Mouse (Mus musculus): ENCODE data around the gene Arrdc2.
A peak's percentile ranks its signal among the peaks of the same experiment; 100 is the strongest.
"Not testable (repeated sequence)": the region's sequence is repeated elsewhere in the genome, so short reads cannot be mapped to it uniquely, and the experiment has no call there.

The Arrdc2 gene

DNA sequence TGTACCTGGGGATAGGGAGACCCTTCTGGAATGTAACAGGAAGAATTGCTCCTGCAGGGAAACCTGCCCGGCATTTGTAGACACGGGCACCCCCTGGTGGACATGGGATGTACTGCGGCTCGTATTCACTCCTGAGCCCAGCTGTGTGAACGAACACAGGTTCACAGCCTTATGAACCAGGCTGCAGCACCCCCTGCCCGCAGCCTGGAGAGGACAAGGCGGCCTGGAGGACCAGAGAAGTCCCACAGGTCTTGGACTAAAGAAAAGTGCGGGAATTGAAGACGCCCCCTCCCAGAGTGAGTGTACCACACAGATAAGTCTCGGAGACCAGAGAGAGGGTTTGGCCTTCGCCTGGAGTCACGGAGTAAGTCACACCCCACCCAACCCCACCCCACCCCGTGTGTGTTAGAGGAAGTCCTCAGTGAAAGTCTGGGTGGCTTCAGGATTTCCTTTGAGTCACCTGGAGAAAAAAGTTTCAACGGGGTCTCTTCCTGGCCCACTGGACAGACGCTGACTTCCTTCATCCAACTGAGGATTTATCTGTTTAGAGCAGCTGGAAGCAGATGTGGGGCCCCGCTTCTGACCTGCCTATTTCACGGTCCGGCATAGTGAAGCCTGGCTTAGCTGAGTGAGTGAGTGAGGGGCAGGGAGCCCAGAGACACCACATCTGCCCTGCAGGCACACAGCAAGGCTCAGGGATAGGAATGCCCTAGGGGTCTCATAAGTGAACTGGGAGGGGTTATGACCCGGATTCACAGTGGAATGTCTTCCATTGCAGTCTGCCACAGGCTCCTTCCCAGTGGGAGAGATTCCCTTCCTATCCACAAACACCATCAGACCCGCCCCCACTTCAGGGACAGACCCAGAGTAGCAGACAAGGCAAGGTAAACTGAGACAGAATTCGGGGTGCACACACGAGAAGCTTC, 1.9 kb upstream of the Arrdc2 start:
- peak; percentile 79 for DNase-seq (ENCODE audit: low read depth, low spot score)

DNA sequence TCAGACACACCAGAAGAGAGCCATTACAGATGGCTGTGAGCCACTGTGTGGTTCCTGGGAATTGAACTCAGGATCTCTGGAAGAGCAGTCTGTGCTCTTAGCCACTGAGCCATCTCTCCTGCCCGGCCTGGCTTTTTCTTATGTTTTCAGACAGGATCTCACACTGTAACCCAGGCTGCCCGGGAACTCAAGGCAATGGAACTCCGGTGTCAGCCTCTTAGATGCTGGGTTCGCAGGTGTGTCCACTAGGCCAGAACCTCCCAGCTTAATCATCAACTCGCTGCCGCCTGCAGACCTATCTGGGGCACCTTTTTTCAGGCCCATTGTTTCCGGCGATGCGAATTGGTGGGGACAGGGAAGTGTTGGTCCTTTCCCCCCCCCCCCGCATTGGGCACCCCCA, 1.1 kb upstream of the Arrdc2 start:
- no peak for DNase-seq (ENCODE audit: low read depth, low spot score)

DNA sequence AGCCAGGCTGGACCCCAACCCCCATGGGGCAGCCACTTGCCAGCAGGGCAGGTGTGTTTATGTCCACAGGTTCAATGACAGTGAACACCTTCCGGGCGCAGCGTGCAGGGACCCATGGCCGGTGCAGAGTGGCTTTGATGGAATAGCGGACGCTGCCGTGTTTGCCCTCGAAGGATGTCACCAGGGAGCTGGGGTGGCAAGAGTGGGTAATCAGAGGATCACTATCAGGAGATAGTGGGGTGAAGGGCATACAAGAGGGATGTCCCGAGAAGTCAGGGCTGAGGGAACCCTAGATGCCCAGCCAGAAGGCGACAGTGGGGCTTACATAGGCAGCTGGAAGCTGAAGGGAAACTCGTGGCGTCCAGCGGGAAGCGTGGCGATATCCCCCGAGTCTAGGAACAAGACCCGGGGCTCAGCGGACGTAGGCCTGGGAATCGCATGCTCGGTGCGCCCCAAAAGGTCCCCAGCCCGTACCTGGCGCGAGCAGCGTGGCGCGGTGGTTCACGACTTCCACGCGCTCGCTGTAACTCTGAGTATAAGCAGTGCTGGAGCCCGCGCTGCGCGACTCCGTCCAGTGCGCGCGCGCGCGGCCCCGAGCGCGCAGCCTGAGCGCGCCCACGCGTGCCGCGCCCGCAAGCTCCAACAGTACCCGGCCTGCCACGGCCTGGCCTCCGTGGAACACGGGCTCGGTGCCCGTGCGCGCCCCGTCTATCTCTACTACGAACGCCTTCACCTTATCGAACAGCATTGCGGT, 689 bp downstream of the Arrdc2 start:
- DNase-seq (ENCODE audit: low read depth, low spot score): no peak

DNA sequence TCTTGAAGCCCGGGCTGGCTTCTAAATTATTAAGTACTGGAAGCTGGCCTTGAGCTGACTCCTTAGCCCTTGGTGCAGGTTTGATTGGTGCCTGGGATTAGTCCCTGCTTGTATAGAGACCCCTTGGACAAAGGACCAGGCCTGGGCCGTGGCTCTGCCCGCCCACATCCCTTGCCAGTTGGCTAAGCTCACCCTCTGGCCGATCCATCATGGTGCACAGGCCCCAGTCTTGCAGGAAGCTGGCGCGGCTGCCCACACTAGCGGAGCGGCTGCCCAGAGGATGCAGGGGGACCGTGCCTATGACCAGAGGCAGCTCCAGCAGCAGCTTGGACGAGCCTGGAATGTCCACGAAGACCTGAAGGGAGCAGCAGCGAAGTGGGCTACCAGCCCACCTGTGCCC, 2.9 kb downstream of the Arrdc2 start:
- no peak for DNase-seq (ENCODE audit: low read depth, low spot score)

DNA sequence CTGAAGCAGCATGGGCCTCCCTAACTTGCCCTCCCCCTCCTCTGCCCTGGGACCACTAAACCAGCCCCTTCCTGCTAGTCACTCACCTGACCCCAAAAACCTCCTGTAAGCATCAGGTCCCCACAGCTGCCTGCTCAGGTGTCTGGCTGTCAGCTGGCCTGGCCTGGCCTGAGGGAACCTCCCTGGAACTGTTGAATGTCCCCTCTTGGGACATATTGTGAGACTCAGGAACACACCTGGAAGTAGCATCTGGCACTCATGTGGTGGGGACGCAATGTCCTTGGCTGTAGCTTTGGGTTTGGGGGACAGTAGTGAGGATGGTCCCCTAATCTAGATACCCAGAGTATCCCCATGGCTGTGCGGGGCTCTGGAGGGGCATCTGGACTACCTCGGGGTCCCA, 5.4 kb downstream of the Arrdc2 start:
- no peak for DNase-seq (ENCODE audit: low read depth, low spot score)

DNA sequence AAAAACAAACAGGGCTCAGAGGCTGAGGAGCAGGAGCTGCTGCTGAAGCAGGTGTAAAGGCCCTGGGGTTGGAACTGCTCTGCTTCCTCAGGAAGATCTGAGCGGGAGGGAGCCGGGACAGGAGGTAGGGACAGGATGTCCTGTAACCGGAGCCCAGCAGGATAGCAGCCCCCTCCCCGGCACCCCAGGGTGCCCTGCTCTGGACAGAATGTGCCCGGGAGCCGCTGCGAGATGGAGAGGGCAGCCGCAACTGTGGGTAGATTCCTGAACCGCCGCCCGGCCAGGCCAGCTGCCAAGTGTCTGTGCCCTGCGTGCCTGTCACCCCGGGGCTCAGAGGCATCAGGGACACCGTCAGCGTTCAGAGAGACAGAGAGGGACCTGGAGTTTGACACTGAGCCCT, 6.0 kb downstream of the Arrdc2 start:
- no peak for DNase-seq (ENCODE audit: low read depth, low spot score)

DNA sequence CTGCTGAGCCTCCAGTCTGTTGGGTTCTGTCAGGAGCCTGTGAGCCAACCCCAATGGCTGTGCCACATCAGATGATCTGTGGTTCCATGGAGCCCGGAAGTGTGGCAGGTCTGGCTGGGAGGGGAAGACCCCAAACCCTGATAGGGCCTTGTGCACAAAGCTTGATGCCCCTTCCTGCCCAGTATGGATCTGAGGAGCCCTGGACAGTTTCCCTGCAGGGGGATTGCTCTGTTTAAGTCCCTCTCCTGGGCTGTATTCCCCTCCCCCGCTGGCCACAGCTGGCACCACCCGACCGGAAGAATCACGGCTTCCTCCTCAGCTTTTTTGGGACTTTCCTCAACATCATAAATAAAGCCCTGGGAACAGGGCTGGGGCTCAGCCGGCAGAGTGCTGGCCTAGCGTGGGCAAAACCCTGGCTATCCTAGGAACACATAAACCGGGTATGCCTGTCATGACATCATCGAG, 6.5 kb downstream of the Arrdc2 start:
- no peak for DNase-seq (ENCODE audit: low read depth, low spot score)

DNA sequence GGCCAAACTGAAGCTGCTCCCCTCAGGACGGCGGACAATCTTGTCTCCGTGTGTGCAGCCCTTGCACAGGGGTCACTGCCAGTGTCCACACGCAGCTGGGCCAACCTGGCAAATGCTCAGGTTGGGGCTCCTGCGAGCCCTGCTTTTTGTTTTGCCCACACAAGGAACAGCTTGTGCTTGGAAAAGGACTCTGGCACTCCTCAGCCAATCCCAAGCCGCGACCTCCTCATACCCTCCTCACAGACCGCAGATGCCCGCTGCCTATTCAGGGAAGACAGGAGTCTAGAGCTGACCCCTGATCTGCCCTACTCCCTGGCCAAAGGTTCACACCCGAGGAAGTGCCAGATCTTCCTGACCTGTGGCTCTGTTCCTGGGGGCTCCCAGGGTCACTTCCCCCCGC, 7.1 kb downstream of the Arrdc2 start:
- no peak for DNase-seq (ENCODE audit: low read depth, low spot score)

DNA sequence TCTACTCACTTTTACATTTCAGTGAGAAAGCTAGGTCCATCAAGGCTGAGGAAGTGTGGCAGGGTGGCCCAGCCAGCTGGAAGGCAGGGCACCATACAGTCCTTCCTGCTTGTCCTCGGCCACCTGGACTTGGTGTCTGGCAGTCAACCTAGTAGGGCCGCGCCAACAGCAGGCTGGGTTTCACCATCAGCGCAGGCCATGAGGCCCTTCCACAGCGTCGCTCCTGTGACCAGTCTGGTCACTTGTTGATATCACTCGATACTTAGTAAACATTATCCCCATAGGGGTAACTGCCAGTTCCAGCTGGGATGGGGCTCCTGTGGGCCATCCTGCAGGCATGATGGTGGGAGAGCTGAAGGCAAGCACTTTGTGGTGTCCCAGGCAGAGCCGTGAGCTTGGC, 8.0 kb downstream of the Arrdc2 start:
- DNase-seq (ENCODE audit: low read depth, low spot score): no peak

DNA sequence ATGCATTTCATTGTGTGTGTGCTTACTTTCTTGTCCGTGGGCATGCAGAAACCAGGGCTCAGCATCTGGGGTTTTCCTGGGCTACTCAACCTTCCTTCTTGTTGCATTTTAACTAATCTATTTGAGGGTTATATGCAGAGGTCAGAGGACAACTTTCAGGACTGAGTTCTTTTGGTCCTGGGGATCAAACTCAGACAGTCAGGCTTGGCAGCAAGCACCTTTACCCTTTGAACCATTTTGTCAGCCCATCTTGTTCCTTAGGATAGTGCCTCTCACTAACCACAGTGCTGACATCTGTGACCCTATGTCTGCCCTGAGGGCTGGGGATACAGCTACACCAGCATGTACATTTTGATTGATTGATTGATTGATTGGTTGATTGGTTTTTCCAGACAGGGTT, 11.7 kb downstream of the Arrdc2 start:
- DNase-seq (ENCODE audit: low read depth, low spot score): no peak

DNA sequence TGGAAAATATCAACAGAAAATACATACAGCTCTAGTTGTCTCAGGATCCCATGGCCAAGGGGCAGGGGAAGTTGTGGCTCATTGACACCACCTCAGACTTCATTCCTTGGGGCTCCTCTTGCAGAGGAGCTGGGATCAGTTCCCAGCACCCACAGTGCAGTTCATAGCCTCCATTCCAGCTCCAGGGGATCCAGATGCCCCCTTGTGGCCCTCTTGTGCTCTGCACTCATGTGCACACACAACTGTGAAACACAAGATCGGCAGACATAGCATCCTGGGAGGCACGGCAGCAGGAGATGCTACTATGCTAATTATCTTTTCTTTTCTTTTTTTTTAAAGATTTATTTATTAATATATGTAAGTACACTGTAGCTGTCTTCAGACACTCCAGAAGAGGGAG, 12.5 kb downstream of the Arrdc2 start:
- no peak for DNase-seq (ENCODE audit: low read depth, low spot score)

DNA sequence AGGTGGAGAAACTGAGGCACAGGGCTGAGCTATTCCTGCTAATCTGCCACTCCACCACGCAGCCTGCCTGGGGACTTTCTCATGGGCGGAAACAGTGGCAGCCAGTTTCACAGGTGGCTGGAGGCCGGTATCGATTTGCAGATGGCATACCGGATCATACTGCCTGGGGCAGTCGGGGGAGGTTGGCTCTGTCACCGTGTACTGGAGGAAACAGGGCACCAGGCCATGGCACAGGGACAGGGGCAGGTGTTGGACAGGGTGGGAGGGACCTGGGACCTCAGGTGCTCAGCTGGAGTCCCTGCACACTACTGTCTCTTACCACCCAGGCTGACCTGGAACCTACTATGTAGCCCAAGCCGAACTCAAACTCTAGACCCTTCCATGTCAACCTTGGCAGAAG, 13.7 kb downstream of the Arrdc2 start:
- DNase-seq (ENCODE audit: low read depth, low spot score): no peak

DNA sequence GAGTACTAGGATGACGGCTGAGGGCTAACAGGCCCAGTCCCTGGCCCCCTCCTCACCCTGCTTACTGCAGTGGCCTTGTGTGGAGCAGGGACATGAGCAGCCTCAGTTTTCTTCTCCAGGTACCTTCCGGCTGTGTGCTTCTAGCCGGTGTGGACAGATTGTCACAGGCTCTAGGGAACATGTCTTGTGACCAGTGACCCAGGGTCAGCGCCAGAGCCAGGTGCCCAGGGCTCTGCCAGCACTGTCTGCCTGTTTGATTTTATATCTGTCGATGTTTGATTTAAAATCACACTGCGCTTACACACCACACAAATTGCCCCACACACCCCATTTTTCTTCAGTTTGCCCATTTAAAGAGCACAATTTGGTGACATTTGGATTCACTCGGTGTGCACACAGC, 15.7 kb downstream of the Arrdc2 start:
- DNase-seq (ENCODE audit: low read depth, low spot score): no peak

DNA sequence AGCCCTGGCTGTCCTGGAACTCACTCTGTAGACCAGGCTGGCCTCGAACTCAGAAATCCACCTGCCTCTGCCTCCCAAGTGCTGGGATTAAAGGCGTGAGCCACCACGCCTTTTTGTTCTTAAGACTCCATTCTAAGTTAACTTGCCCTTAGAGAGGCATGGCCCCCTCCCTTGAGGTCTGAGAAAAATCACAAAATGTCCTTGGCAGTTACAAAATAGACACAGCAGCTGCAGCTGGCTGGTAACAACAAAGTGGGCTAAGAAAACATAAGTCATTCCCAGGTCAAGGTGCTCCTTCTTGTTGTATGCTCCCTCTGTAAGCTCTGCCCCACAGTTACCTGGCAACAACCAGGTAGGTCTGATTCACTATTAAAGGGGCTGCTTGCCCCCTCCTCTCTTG, 16.9 kb downstream of the Arrdc2 start:
- DNase-seq (ENCODE audit: low read depth, low spot score): not testable (repeated sequence)

DNA sequence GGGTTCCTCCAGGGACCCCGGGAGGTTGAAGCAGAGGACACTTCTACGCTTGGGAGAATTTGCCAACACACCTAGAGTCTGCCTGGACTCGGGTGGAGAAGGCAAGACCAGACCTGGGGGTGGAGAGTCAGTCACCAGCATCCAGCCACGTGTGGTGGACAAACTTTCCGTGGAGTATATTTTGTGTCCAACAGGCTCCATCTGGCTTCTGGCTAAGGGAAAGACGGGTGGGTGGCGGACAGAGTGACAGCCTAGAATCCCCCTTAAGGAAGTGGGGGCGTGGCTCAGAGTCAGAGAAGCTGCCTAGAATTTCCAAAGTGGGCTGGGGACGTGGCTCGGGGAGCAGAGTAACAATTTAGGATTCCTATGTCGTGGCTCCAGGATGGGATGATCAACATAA, 17.5 kb downstream of the Arrdc2 start:
- DNase-seq (ENCODE audit: low read depth, low spot score): no peak

DNA sequence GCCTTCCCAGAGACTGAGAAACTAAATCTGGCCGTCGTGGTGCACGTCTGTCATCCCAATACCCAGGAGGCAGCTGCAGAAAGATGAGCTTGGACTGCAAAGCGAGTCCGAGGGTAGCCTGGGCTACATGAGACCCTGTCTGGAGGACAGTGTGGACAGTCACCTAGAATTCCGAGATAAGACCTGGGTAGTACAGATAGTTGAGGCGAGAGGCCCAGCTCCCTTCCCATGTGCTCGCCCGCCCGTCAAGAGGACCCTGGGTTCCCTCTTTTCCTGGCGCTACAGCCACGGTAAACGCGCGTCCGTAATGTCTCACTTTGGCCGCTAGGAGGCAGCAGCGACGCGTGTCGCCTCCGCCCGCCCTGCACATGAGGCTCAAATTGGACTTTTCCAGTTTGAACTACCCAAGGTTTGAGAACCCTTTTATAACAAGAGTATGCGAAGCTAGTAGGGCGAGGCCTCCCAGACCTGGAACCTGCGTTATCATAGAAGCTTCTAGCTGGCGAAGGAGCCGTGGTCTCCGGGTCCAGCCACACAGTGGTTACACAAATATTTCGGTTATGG, 18.0 kb downstream of the Arrdc2 start:
- DNase-seq (ENCODE audit: low read depth, low spot score): peak; percentile 64

DNA sequence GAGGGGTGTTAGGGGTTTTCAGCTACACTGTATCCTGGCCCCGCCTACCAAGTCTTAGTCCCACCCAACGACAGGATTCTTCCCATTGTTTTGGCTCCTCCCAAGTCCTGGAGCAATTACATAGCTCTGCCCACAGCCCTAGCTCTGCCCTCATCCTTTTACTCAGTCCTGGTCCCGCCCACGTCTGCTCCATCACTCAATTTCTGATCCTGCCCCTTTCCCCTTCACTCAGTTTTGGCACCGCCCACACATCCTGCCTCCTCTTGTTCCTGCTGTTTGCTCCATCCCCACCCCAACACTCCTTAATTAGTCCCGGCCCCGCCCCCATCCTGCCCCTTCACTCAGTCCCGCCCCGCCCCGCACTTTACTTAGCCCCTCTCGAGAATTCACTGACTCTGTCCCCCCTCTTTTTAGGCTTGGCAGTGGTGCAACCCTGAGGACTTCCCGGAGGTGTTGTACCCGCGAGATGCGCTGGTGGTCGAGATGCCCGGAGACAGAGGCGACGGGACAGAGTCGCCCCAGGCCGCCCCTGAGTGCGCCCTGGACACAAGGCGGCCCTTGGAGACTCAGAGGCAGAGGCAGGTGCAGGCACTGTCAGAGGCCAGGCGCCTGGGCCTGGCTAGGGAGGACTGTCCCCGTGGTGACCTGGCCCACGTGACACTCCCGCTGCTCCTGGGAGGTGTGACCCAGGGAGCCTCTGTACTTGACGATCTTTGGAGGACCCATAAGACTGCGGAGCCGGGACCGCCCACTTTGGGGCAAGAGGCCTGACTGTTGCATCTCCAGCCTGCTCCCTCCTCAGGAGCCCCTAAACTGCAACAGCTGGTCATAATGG, 19.2 kb downstream of the Arrdc2 start:
- DNase-seq (ENCODE audit: low read depth, low spot score): no peak

DNA sequence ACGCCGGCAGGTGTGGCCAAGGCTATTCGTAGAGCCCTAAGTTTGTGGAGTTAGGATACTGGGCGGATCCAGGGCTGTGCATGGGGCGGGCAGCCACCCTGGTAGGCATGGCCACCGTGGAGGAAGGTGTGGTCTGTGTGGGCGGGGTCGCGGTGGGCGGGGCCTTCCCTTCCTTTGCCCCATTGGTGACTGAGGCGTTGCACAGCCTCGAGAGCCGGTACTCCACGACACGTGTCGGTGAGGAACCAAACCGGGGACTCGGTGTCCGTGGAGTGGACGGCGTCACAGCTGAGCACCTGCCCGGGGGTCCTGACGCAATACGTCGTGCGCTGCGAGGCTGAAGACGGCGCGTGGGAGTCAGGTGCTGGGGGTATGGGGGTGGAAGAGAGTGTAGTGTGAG, 22.8 kb downstream of the Arrdc2 start:
- no peak for DNase-seq (ENCODE audit: low read depth, low spot score)

DNA sequence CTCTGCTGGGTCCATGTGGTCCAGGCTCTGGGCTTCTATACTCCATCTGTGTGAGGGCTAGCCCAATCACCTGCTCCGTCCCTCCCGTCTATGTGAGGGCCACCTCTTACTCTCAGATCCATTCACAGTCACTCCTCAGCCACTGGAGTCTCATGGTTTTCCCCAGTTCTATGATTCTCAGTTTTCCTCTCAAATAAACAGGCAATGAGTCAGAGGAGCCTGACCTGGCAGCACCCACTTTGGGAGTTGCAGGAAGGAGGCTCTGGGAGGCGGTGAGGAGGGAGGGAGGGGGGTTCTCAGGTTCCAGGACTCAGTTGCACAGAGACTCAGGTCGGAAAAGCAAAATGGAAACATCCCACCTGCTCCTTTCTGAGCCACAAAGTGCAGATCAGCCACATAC, 26.6 kb downstream of the Arrdc2 start:
- no peak for DNase-seq (ENCODE audit: low read depth, low spot score)

DNA sequence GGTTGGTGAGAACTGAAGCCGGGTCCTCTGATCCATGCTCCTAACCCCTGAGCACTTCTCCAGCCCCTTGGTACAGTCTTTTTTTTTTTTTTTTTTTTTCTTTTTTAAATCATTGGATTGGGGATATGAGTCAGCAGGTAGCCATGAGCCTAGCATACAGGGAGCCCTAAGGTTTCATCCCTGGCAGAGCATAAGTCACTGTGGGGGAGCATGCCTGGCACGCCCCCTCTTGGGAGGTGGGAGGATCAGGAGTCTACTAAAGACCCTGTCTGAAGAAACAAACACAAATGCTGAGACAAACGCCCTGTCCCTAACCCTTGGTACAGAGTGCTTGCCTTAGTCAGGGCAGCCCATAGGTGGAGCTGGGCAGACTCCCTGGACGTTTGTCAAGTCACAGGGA, 27.5 kb downstream of the Arrdc2 start:
- DNase-seq (ENCODE audit: low read depth, low spot score): no peak

DNA sequence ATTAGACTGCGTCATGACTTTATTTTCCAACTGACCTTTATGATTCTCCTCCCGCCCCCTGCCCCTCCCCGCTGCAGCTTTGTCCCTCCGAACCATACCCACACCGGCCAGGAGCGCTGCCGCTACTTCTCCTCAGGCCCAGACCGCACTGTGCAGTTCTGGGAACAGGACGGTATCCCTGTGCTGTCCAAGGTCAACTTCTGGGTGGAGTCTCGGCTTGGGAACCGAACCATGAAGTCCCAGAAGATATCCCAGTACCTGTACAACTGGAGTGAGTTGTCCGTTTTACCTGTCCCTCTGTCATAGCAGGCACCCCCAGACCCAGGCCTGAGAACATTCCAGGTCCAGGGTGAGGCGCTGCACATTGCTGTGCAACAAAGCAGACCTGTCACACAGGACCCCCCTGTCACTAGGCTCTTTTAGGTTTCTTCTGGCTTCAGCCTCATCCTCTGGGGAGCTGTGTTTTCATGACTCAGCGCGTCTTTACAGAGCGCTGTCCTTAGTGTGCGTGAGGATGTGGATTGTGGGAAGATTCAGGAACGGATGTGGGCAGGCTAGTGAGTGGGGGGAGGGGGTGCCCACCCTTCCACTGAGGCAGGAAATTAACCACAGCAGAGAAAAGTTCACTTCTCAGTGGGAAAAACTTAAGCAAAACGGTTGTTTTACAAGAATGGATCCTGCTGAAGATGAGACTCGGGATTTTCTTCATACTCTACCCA, 28.4 kb downstream of the Arrdc2 start:
- DNase-seq (ENCODE audit: low read depth, low spot score): no peak

Data from retina, postnatal 7 days (tissue).